Mouse (Mus musculus) limb, embryonic 10.5 days (tissue): ENCODE data around the gene Gm49711. TPM values are rescaled to one million over a fixed set of nuclear protein-coding genes. Genes with fewer than 3 reads are reported as not detected.
"Not testable (repeated sequence)": the region's sequence is repeated elsewhere in the genome, so short reads cannot be mapped to it uniquely, and the experiment has no call there.

Experiments used
- DNase-seq: peaks from one replicate; pipeline ENCODE4 v3.0.0-alpha.2; 2017; ENCODE audit warnings: low spot score
- H3K27ac ChIP-seq: fragments of 300-500 bp; sonication (generic); 2 replicates; pipeline ENCODE4 v1.5.1; 2016; ENCODE audit warnings: mild to moderate bottlenecking
- H3K27me3 ChIP-seq: fragments of 300-500 bp; sonication (generic); 2 replicates; pipeline ENCODE4 v1.6.1; 2016; ENCODE audit warnings: low read depth, mild to moderate bottlenecking; ENCODE audit not compliant: poor library complexity, severe bottlenecking
- H3K36me3 ChIP-seq: fragments of 300-500 bp; sonication (generic); 2 replicates; pipeline ENCODE4 v1.6.1; 2016; ENCODE audit warnings: mild to moderate bottlenecking, moderate library complexity
- H3K4me1 ChIP-seq: fragments of 300-500 bp; sonication (generic); 2 replicates; pipeline ENCODE4 v1.6.1; 2016
- H3K4me3 ChIP-seq: fragments of 300-500 bp; sonication (generic); 2 replicates; pipeline ENCODE4 v1.5.1; 2016; ENCODE audit warnings: mild to moderate bottlenecking, moderate library complexity
- H3K9me3 ChIP-seq: fragments of 300-500 bp; sonication (generic); replicated peaks from 2 replicates; pipeline ENCODE4 v1.6.1; 2016; ENCODE audit warnings: mild to moderate bottlenecking
- WGBS: fragments of 180-500 bp; shearing (Covaris S2); methylation state at CpG from one replicate; pipeline ENCODE4 v1.1.7; 2016; 5-methylcytosine and 5-hydroxymethylcytosine counted together
- polyA plus RNA-seq: library from polyadenylated mRNA; unstranded; fragments of >200 nt; fragmentation: Nextera tagmentation; extraction: Ambion mirVana; gene quantifications from 2 replicates; pipeline ENCODE4 v1.2.1, GENCODE M21; 2016

Gene Gm49711
- polyA plus RNA-seq, 1 experiment from 2014 or later: 0.30 TPM

DNA sequence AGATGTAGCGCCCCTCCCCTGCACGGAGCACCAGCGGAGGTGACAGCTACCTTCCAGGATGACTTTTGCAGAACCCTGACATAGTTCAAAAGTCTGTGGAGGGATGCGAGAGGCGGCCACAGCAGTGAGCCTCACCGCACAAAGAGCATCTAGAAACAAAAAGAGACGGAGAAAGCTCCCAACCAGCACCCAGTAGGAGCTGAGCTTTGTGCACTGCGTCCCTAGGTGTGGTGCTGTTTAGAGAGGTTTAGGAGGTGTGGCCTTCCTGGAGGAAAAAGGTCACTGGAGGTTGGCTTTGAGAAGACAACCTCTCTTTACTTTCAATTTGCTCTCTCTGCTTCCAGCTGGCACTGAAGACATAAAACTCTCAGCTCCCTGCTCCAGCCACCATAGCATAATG is 121.2 kb downstream of the Gm49711 start:
- H3K36me3 ChIP-seq: no peaks in the 10 kb centered on the region
- H3K27me3 ChIP-seq: no peaks in the 10 kb centered on the region
- no peaks in the 10 kb centered on the region for H3K9me3 ChIP-seq
- no peak overlapping the region for H3K4me3 ChIP-seq
- 77% methylated on average over 8 of the region's 8 CpGs for whole genome bisulfite sequencing
- DNase-seq: no peak
- no peak overlapping the region for H3K27ac ChIP-seq
- peaks cover 16% of the 10 kb centered on the region for H3K4me1 ChIP-seq

DNA sequence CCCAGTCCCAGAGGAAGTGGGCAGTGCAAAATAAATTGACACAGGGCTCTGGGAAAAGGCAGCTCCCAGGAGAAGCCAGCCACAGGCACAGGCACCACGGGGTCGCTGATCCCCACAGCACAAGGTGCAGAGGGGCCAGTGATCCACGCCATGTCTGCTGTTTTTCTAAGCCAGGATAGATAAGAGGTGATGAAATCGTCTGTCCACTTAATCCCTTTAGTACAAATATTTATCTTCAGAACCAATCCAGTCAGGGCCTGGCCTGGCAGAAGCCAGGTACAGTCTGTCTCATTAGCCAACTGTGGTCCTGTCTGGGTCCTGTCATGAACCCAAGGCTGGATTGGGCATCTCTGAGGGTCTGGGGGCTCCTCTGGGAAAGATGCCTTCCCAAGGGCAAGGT is 125.4 kb downstream of the Gm49711 start:
- Histone ChIP-seq H3K9me3 (no peaks in the 10 kb centered on the region), H3K27me3 (no peaks in the 10 kb centered on the region), H3K27ac (no peak overlapping the region), H3K4me3 (no peak overlapping the region), H3K36me3 (no peaks in the 10 kb centered on the region), H3K4me1 (peaks cover 7% of the 10 kb centered on the region; the same call in 1 of the 2 replicates)
- WGBS: 49% methylated on average over 4 of the region's 4 CpGs
- no peak for DNase-seq

DNA sequence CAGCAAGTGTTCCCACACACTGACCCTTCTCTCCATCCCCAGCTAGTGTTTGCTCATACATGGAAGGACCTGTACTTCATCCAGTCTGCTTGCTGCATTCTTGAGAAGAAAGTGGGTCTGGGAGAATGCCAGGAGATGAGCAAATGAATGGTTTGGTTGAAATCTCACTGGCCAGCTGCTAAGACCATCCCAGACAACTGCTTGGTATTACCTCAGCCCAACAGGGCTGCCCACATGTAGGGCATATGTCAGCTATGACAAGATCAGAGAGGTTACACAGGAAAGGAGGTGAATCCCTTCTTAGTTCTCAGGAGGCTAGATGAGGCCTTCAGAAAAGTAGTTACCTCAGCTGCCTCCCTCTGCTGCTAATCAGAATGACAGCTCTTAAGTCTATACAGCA is 132.5 kb downstream of the Gm49711 start:
- Histone ChIP-seq H3K36me3 (no peaks in the 10 kb centered on the region), H3K4me1 (no peaks in the 10 kb centered on the region), H3K4me3 (no peak overlapping the region), H3K27me3 (no peaks in the 10 kb centered on the region), H3K27ac (no peak overlapping the region), H3K9me3 (no peaks in the 10 kb centered on the region)
- no peak for DNase-seq

DNA sequence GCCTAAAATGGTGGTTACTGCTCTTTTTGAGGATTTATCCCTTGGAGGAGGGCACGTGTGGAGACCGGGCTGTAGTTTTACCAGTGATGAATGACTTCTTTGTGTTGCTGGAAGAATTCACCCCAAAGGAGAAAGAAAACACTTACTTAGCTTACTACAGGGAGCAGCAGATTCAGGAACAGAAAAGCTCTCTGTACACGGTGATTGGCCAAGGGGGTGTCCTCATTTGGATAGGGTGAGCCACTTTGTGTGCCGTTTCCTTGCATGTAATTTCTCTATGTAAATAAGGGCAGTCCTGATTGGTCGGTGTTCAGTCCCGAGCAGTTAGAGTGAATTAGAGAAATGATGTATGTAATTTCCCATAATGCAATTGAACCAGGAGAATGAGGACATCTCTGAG is 137.0 kb downstream of the Gm49711 start:
- Histone ChIP-seq H3K4me3 (no peak overlapping the region), H3K27me3 (no peaks in the 10 kb centered on the region), H3K36me3 (no peaks in the 10 kb centered on the region), H3K9me3 (no peaks in the 10 kb centered on the region), H3K27ac (no peak overlapping the region), H3K4me1 (no peaks in the 10 kb centered on the region)
- WGBS: 80% methylated on average over 6 of the region's 6 CpGs
- no peak for DNase-seq

DNA sequence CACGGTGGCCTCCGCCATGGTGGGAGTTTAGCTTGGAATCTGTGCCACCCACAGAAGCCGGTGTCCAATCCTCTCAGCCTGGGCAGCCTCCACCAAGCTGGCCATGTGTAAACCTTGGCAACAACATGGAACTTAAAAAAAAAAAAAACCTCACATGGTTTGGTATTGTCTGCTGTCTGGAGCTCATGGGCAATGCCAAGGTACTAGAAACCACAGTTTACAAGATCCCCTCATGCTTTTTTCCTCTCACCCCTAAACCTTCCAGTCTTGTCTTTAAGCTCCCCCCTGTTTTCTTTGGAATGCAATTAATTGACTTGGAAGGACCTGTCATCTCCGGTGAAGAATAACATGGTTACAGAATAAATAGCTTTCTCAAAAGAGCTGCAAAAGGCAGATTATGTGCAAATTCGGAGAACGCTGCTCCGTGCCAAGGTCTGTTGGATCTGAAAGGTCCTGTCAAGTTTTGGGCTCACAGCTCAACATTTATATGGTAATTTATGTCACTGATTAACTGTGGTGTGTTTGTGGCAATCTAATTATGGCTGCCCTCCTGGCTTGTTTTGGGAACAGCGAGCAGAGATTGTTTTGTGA is 138.7 kb downstream of the Gm49711 start:
- Histone ChIP-seq H3K4me3 (no peak overlapping the region), H3K27ac (no peak overlapping the region), H3K4me1 (0 out of 2 replicates have a peak, but pooled peaks cover 3% of the 10 kb centered on the region), H3K9me3 (no peaks in the 10 kb centered on the region), H3K27me3 (no peaks in the 10 kb centered on the region), H3K36me3 (no peaks in the 10 kb centered on the region)
- WGBS: 88% methylated on average over 8 of the region's 8 CpGs
- no peak for DNase-seq

DNA sequence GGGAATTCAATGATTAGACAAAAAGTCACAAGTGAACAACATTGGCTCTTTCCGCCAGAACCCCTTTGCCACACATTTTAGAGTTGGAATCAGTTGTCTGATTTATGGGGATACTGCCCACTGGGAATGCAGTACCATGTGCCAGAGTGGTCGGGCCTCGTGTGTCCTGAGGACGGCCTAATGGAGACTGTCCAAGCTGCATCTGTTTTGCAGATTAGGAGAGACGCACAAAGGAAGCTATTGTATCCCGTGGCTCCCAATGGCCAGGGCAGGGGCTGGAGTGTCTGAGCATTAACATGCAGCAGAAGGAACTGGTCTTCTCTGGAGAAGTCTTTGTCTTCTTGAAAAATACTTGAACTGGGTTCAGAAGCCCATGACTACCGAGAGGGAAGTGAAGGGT is 142.5 kb downstream of the Gm49711 start:
- Histone ChIP-seq H3K4me3 (no peak overlapping the region), H3K36me3 (no peaks in the 10 kb centered on the region), H3K4me1 (0 out of 2 replicates have a peak, but pooled peaks cover 3% of the 10 kb centered on the region), H3K27ac (no peak overlapping the region), H3K27me3 (no peaks in the 10 kb centered on the region), H3K9me3 (no peaks in the 10 kb centered on the region)
- 89% methylated on average over 7 of the region's 7 CpGs for WGBS
- no peak for DNase-seq

DNA sequence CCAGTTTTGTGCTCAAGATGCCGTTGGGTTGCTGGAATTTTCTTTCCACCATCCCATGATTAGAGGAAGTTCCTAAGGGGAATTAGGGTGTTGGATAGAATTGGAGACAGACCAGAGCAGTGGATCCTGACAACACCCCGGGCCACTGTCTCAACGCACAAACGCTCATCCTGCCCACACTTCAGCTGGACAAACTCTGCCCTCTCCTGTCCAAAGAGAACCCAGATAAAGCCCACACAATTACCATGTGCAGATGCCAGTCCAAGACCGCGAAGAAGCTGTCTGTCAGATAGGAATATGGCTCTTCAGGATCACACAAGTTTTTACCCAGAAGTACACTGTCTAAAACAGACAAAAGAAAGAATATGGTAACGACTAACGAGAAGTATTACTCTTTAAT is 145.5 kb downstream of the Gm49711 start:
- Histone ChIP-seq H3K9me3 (no peaks in the 10 kb centered on the region), H3K27me3 (no peaks in the 10 kb centered on the region), H3K4me3 (no peak overlapping the region), H3K36me3 (no peaks in the 10 kb centered on the region), H3K27ac (no peak overlapping the region), H3K4me1 (0 out of 2 replicates have a peak, but pooled peaks cover 3% of the 10 kb centered on the region)
- DNase-seq: no peak
- WGBS: 89% methylated on average over 8 of the region's 8 CpGs

DNA sequence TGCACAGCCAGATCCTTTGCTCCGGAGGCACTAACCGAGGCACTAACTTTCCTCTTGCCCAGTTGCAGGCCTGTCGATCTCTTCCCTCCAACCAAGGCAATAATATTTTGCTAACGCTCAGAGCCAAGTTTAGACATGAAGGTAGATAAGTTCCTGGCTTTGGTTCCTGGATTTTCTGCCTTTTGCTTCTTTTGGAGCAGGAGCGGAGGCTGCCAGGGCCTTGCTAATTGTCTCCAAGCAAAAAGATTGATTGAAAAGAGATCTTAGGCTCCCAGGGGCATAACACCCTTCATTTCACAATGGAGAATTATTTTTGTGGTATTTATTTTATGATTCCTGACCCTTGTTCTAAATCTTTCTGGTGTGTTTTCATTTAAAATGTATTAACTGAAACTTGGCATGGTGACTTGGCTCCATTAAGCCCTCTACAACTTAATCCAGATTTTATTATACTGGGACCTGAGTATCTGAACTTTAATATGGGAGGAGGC is 151.2 kb downstream of the Gm49711 start:
- DNase-seq: no peak
- Histone ChIP-seq H3K4me3 (no peak overlapping the region), H3K4me1 (peaks cover 3% of the 10 kb centered on the region; the same call in 1 of the 2 replicates), H3K9me3 (no peaks in the 10 kb centered on the region), H3K36me3 (no peaks in the 10 kb centered on the region), H3K27ac (no peak overlapping the region), H3K27me3 (no peaks in the 10 kb centered on the region)
- WGBS: 95% methylated on average over 5 of the region's 5 CpGs

DNA sequence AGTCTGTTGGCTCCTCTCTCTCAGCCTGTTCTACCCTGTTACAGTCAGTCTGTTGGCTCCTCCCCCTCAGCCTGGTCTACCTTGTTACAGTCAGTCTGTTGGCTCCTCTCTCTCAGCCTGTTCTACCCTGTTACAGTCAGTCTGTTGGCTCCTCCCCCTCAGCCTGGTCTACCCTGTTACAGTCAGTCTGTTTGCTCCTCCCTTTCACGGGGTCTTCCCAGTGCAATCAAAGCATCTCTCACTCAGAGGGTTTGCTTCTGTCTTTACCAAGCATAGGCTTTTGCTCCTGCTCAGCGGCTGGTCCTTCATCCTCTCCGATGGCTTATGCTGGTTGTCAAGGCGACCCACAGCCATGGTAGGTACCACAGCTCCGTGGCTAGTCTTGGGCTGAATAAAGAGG is 152.2 kb downstream of the Gm49711 start:
- WGBS: 88% methylated on average over 5 of the region's 5 CpGs
- not testable (repeated sequence) for H3K4me3 ChIP-seq, H3K27me3 ChIP-seq, H3K36me3 ChIP-seq, DNase-seq, H3K9me3 ChIP-seq, H3K27ac ChIP-seq
- peaks cover 11% of the 10 kb centered on the region; the same call in 1 of the 2 replicates for H3K4me1 ChIP-seq

DNA sequence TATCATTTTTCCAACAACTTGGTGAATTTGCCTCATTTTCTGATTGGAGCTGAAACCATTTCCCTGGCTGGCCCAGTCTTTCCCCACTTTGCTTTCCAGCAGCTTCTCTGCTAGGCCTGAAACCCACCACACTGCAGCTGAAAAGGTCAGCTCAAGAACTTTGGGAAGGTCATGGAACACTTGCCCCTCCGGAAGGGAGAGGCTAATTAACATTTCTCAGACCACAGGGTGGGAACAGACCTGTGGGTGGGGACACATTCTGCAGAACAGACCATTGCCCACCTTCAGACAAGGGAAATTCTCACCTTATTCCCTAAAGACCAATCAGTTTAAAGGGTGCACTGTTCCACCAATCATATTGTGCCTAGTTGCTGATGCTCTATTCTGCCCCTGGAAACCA is 155.8 kb downstream of the Gm49711 start:
- WGBS: 69% methylated on average over 1 of the region's 1 CpGs
- H3K4me3 ChIP-seq, H3K27me3 ChIP-seq, H3K9me3 ChIP-seq, H3K27ac ChIP-seq, DNase-seq, H3K36me3 ChIP-seq: not testable (repeated sequence)
- peaks cover 21% of the 10 kb centered on the region for H3K4me1 ChIP-seq

DNA sequence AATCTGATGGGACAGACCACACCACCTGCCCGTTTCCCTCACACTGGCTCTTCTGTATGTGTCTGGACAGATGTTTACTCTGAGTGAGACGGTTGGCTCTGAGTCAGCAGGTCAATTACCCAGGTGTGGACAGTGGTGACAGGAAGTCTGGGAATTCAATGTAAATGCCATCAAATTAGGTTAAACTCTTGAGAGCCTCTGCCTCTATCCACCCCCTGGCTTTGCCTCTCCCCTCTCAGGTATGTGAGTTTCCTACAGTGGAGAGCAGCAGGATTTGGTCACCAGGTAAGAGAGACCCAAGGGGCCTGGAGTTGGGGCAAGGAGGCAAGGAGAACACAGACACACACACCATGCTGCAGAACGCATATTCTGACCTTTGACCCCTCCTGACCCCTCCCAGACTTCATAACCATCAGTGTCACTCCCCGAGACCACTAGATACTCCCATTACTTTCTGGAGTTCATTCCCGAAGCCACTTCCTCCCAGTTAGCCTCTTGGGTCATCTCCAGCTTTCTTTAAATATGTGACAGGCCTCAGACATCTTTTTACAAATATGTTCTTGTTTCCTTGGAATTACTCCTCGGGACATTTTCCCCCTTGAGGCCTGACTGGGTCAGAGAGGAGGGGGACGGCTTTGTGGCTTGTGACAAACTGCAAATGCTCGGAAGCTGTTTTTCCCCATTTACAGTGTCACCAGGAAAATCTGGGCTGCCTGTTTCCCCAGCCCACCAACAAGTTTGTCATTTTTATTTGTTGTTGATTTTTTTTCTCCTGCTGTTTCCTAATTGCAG is 157.7 kb downstream of the Gm49711 start:
- no peak overlapping the region for H3K4me3 ChIP-seq
- no peaks in the 10 kb centered on the region for H3K36me3 ChIP-seq
- no peak overlapping the region for H3K27ac ChIP-seq
- 59% methylated on average over 8 of the region's 8 CpGs for WGBS
- peaks cover 21% of the 10 kb centered on the region for H3K4me1 ChIP-seq
- no peaks in the 10 kb centered on the region for H3K9me3 ChIP-seq
- 0 out of 2 replicates have a peak, but pooled peaks cover 5% of the 10 kb centered on the region for H3K27me3 ChIP-seq
- DNase-seq: no peak

DNA sequence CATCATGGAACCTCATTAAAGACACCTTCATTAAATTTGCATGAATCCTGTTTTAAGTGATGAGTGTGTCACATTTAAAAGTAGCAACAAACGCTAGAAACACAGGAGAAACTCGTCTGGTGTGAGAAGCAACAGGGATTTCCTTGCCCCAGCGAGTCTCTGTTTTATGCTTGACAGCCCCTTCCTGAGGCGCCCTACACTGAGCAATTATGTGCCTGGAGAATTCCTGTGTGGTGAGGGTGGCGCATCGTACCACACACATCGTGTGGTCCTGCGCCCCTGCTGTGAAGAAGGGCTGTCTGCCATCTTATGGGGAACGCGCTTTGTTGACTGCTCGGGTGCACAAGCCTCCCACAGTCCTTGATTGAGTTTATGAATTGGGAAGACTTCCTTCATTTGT is 162.6 kb downstream of the Gm49711 start:
- WGBS: 91% methylated on average over 11 of the region's 11 CpGs
- H3K9me3 ChIP-seq: no peaks in the 10 kb centered on the region
- no peaks in the 10 kb centered on the region for H3K36me3 ChIP-seq
- H3K27ac ChIP-seq: no peak overlapping the region
- no peak overlapping the region for H3K4me3 ChIP-seq
- no peak for DNase-seq
- H3K27me3 ChIP-seq: 0 out of 2 replicates have a peak, but pooled peaks cover 5% of the 10 kb centered on the region
- peaks cover 5% of the 10 kb centered on the region for H3K4me1 ChIP-seq

DNA sequence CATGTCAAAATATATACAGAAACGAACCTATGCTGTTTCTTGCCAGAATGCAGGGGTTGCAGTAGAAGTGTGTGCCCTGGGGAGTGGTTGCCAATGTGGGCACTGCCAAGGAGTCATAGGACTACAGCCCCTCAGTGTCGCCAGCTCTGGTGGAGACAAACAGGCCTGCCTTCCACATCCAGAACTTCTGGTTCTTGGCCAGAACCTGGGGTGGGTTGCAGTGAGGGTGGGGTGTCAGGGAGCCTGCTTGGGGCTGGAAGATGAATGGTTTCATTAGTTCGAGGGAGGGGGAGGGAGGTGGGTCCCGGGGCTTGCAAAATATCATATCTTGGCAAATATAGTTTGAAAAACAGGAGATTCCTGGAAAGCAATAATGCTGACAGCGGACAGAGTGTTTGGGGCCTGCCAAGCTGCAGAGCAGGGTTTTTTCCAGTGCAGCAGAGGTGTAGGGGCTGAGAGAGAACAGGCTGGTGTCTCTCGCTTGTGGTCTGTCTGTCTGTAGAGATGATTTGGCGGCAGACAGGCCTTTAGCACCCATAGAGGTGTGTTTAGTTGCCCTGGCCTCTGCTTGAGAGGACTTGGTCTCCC is 170.3 kb downstream of the Gm49711 start:
- peaks cover 21% of the 10 kb centered on the region for H3K4me1 ChIP-seq
- no peaks in the 10 kb centered on the region for H3K27me3 ChIP-seq
- H3K36me3 ChIP-seq: no peaks in the 10 kb centered on the region
- H3K4me3 ChIP-seq: no peak overlapping the region
- 88% methylated on average over 7 of the region's 7 CpGs for WGBS
- H3K9me3 ChIP-seq: no peaks in the 10 kb centered on the region
- no peak overlapping the region for H3K27ac ChIP-seq
- DNase-seq: no peak
